Comparison of ENCODE assay signal across 28 mouse cellular contexts in the genomic region with DNA sequence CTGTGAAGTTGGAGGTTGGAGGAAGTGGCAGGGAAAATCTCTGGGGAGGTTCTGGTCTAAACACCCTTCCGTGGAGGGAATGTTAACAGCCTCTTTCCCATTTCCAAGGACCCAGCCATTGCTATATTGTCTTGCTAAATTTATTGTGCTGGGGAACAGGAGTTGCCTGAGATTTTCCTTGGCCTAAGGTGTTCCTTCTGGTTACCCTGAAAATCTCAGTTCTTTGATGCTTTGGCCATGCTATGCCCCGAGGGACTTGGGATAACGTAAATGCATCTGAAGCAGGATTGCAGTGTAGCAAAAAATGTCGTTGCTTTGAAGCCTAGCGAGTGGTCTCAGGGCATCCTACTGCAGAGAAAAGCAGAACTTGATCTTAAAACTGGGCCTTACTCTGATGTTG. TPM values are rescaled to one million over a fixed set of nuclear protein-coding genes. Genes with fewer than 3 reads are reported as not detected.
A peak's percentile ranks its signal among the peaks of the same experiment; 100 is the strongest.
DNase-seq lines count a peak whose midpoint lies in the region; ATAC-seq lines count a peak whose summit lies in the region.
"Had no signal": no experiment of that assay in that cellular context is flagged by ENCODE, and none has a peak within 500 bp of the region (broad histone marks: within the 10 kb centered on the region; RNA-seq: fewer than 3 reads in every experiment).

No protein-coding gene starts in this region.

- H3K4me2 ChIP-seq in midbrain, embryonic 13.5 days (replicated peaks), result no peak overlapping the region
- H3K4me2 ChIP-seq in midbrain, embryonic 11.5 days, result no peak overlapping the region
- H3K4me2 ChIP-seq: embryonic facial prominence, embryonic 12.5 days; forebrain, embryonic 13.5 days; forebrain, embryonic 15.5 days had no signal

- peaks cover 18% of the 10 kb centered on the region for H3K4me1 ChIP-seq in midbrain, embryonic 13.5 days (replicated peaks)
- no peaks in the 10 kb centered on the region for H3K4me1 ChIP-seq in midbrain, embryonic 11.5 days (ENCODE audit: control insufficient read depth, insufficient read depth, low read length)
- H3K4me1 ChIP-seq: embryonic facial prominence, embryonic 12.5 days had no signal

- peak overlapping the region; percentile 14; the same call in 1 of the 2 replicates for H3K27ac ChIP-seq in midbrain, embryonic 13.5 days
- no peak overlapping the region for H3K27ac ChIP-seq in midbrain, embryonic 11.5 days (ENCODE audit: low read depth, low read length)
- H3K27ac ChIP-seq: embryonic facial prominence, embryonic 10.5 days; embryonic facial prominence, embryonic 12.5 days; forebrain, embryonic 13.5 days; forebrain, embryonic 15.5 days had no signal

- H3K9ac ChIP-seq in midbrain, embryonic 13.5 days (replicated peaks), result no peak overlapping the region
- no peak overlapping the region for H3K9ac ChIP-seq in midbrain, embryonic 11.5 days (ENCODE audit: low read length)
- H3K9ac ChIP-seq: embryonic facial prominence, embryonic 12.5 days; forebrain, embryonic 13.5 days; forebrain, embryonic 15.5 days; forebrain, postnatal 0 days had no signal

- H3K27me3 ChIP-seq in midbrain, embryonic 13.5 days, result no peaks in the 10 kb centered on the region
- no peaks in the 10 kb centered on the region for H3K27me3 ChIP-seq in midbrain, embryonic 11.5 days (ENCODE audit: control insufficient read depth, insufficient read depth, low read length)
- H3K27me3 ChIP-seq: CH12.LX; embryonic facial prominence, embryonic 12.5 days; forebrain, embryonic 13.5 days; forebrain, embryonic 15.5 days; Patski had no signal

- DNase-seq in midbrain, embryonic 11.5 days (ENCODE audit: low spot score, missing footprints), result no peak
- DNase-seq in ES-CJ7 (ENCODE audit: low read depth, low spot score) (peak; percentile 91), R1 (ENCODE audit: low read depth, low spot score) (peak; percentile 95), ZHBTc4 (ENCODE audit: low read depth, low spot score) (peak; percentile 92)
- DNase-seq in thymus, postnatal 0 days (ENCODE audit: low spot score), result no peak
- DNase-seq in retina, embryonic 14.5 days (ENCODE audit: low spot score), result no peak
- DNase-seq in embryo, embryonic 9.5 days (ENCODE audit: extremely low spot score), result no peak
- DNase-seq: adrenal gland, adult 2 months; adrenal gland, postnatal 10 days; adrenal gland, postnatal 25 days; B cell, adult 2 months; cerebellum, adult 11 months; cerebellum, adult 18-20 months; cerebellum, adult 8-10 months; cerebellum, adult 9-11 months; cerebellum, postnatal 14 days; cerebellum, postnatal 36 days; embryo, embryonic 11 days; forebrain, postnatal 0 days had no signal

- ATAC-seq in midbrain, embryonic 13.5 days, result no peak
- ATAC-seq in midbrain, embryonic 11.5 days (ENCODE audit: low FRiP score), result no peak
- ATAC-seq: CD4-positive, CD25-positive, alpha-beta regulatory T cell, adult 4 months; forebrain, embryonic 13.5 days; forebrain, embryonic 15.5 days; forebrain, postnatal 0 days; Patski had no signal

- peaks cover 17% of the 10 kb centered on the region for H3K36me3 ChIP-seq in midbrain, embryonic 13.5 days
- 0 out of 2 replicates have a peak, but pooled peaks cover 5% of the 10 kb centered on the region for H3K36me3 ChIP-seq in midbrain, embryonic 11.5 days (ENCODE audit: control insufficient read depth, insufficient read depth, low read length)
- H3K36me3 ChIP-seq: G1E had no signal

- WGBS in midbrain, embryonic 13.5 days, result 67% methylated on average over 5 of the region's 5 CpGs
- WGBS in midbrain, embryonic 11.5 days, result 80% methylated on average over 5 of the region's 5 CpGs

- H3K9me3 ChIP-seq in midbrain, embryonic 13.5 days, result no peaks in the 10 kb centered on the region
- H3K9me3 ChIP-seq in midbrain, embryonic 11.5 days (ENCODE audit: control insufficient read depth, low read length), result no peaks in the 10 kb centered on the region
- H3K9me3 ChIP-seq: embryonic facial prominence, embryonic 10.5 days; embryonic facial prominence, embryonic 12.5 days; forebrain, embryonic 13.5 days; forebrain, embryonic 15.5 days had no signal

- no peak overlapping the region for H3K4me3 ChIP-seq in midbrain, embryonic 13.5 days (replicated peaks)
- H3K4me3 ChIP-seq in midbrain, embryonic 11.5 days (ENCODE audit: low read depth, low read length), result no peak overlapping the region
- H3K4me3 ChIP-seq: embryonic facial prominence, embryonic 10.5 days; embryonic facial prominence, embryonic 12.5 days; forebrain, embryonic 13.5 days; forebrain, embryonic 15.5 days had no signal

RNA-seq across cellular contexts. Expression of a gene that starts 47.1 kb away (rescaled TPM):
- 22.6 and 23.1 TPM in 2 replicates for polyA plus RNA-seq in midbrain, embryonic 13.5 days (2015; fragmentation: Nextera tagmentation; extraction: Ambion mirVana)
- polyA plus RNA-seq in midbrain, embryonic 11.5 days (2014; fragmentation: Nextera tagmentation; extraction: Ambion mirVana), result 18.7 and 20.2 TPM in 2 replicates
- polyA plus RNA-seq in thymus, postnatal 0 days (2015; fragmentation: Nextera tagmentation; extraction: Ambion mirVana), result 0.54 and 0.57 TPM in 2 replicates
- polyA plus RNA-seq: CD4-positive, CD25-positive, alpha-beta regulatory T cell, adult 4 months; G1E had no signal

Comparison
In these comparisons a context has a peak if more than half of its experiments do, and no peak if none do; other contexts are left out.
1. DNase-seq: peak in ES-CJ7 (single experiment), R1 (single experiment) and ZHBTc4 (single experiment); none in midbrain, embryonic 11.5 days (single experiment), thymus, postnatal 0 days (single experiment), retina, embryonic 14.5 days (single experiment) and embryo, embryonic 9.5 days (single experiment).
2. RNA of a gene that starts 47.1 kb away (polyA plus RNA-seq): 22.6 to 23.1 TPM in midbrain, embryonic 13.5 days and 18.7 to 20.2 TPM in midbrain, embryonic 11.5 days; 0.54 to 0.57 TPM in thymus, postnatal 0 days; every median in the first group is over 10 times any median in the second.